Mouse (Mus musculus): ENCODE results near the gene Tnfrsf8. TPM values are rescaled to one million over a fixed set of nuclear protein-coding genes. Genes with fewer than 3 reads are reported as not detected.
"Not testable (repeated sequence)": the region's sequence is repeated elsewhere in the genome, so short reads cannot be mapped to it uniquely, and the experiment has no call there.

The Tnfrsf8 gene
- total RNA-seq (2022), result 1 to 10 TPM in 1 of 4 experiments, under 1 TPM in 3; 0.61 to 1.3 (median 0.74) TPM

GRCm38 (mm10) chr4:145314836-145315467 lies at the start of gene Tnfrsf8:
Tnfrsf8 (minus strand) TSS chr4:145315164.
- DNase-seq (ENCODE audit: low spot score in 2 of 2), result no peak

- not testable (repeated sequence) for DNase-seq (ENCODE audit: low spot score in 2 of 2)
These were observed 46.7 kb upstream of the Tnfrsf8 start for GRCm38 (mm10) chr4:145361635-145362034.

- DNase-seq (ENCODE audit: low spot score in 2 of 2), result no peak
These were observed 46.1 kb upstream of the Tnfrsf8 start for GRCm38 (mm10) chr4:145361065-145361464.

- no peak for DNase-seq (ENCODE audit: low spot score in 2 of 2)
These were observed 45.6 kb upstream of the Tnfrsf8 start for GRCm38 (mm10) chr4:145360567-145360966.

GRCm38 (mm10) chr4:145356234-145356633 lies 41.3 kb upstream of the Tnfrsf8 start:
- no peak for DNase-seq (ENCODE audit: low spot score in 2 of 2)

GRCm38 (mm10) chr4:145353855-145354254 lies 38.9 kb upstream of the Tnfrsf8 start:
- DNase-seq (ENCODE audit: low spot score in 2 of 2), result no peak

GRCm38 (mm10) chr4:145344948-145345347 lies 30.0 kb upstream of the Tnfrsf8 start:
- DNase-seq (ENCODE audit: low spot score in 2 of 2), result no peak

GRCm38 (mm10) chr4:145341879-145342809 lies 27.2 kb upstream of the Tnfrsf8 start:
- DNase-seq (ENCODE audit: low spot score in 2 of 2), result no peak

GRCm38 (mm10) chr4:145337906-145338858 lies 23.2 kb upstream of the Tnfrsf8 start:
- no peak for DNase-seq (ENCODE audit: low spot score in 2 of 2)

- DNase-seq (ENCODE audit: low spot score in 2 of 2), result no peak
These were observed 21.6 kb upstream of the Tnfrsf8 start for GRCm38 (mm10) chr4:145336587-145336986.

- no peak for DNase-seq (ENCODE audit: low spot score in 2 of 2)
These were observed 21.1 kb upstream of the Tnfrsf8 start for GRCm38 (mm10) chr4:145336019-145336418.

GRCm38 (mm10) chr4:145323631-145324030 lies 8.7 kb upstream of the Tnfrsf8 start:
- no peak for DNase-seq (ENCODE audit: low spot score in 2 of 2)

GRCm38 (mm10) chr4:145322995-145323627 lies 8.1 kb upstream of the Tnfrsf8 start:
- no peak for DNase-seq (ENCODE audit: low spot score in 2 of 2)

GRCm38 (mm10) chr4:145322211-145322610 lies 7.2 kb upstream of the Tnfrsf8 start:
- DNase-seq (ENCODE audit: low spot score in 2 of 2), result no peak

- no peak for DNase-seq (ENCODE audit: low spot score in 2 of 2)
These were observed 5.7 kb upstream of the Tnfrsf8 start for GRCm38 (mm10) chr4:145320624-145321023.

- DNase-seq (ENCODE audit: low spot score in 2 of 2), result peak; percentile 26 to 38
These were observed 4.6 kb upstream of the Tnfrsf8 start for GRCm38 (mm10) chr4:145319274-145320226.

GRCm38 (mm10) chr4:145316708-145317107 lies 1.7 kb upstream of the Tnfrsf8 start:
- no peak for DNase-seq (ENCODE audit: low spot score in 2 of 2)

- no peak for DNase-seq (ENCODE audit: low spot score in 2 of 2)
These were observed 998 bp downstream of the Tnfrsf8 start for GRCm38 (mm10) chr4:145313966-145314365.

GRCm38 (mm10) chr4:145313256-145313655 lies 1.7 kb downstream of the Tnfrsf8 start:
- no peak for DNase-seq (ENCODE audit: low spot score in 2 of 2)

GRCm38 (mm10) chr4:145312530-145312929 lies 2.4 kb downstream of the Tnfrsf8 start:
- no peak for DNase-seq (ENCODE audit: low spot score in 2 of 2)

Measured in layer of hippocampus, adult 8-10 months (tissue).